Comparison of ENCODE assay signal across 9 mouse cellular contexts in genomic region chr7:111157287-111157686, GRCm38 (mm10).
DNase-seq lines count a peak whose midpoint lies in the region; ATAC-seq and TF ChIP-seq lines count a peak whose summit lies in the region.
"Had no signal": no experiment of that assay in that cellular context is flagged by ENCODE, and none has a peak within 500 bp of the region (broad histone marks: within the 10 kb centered on the region; RNA-seq: fewer than 3 reads in every experiment).

No protein-coding gene starts in this region.

- peaks cover 19% of the 10 kb centered on the region for H3K4me1 ChIP-seq in forebrain, embryonic 16.5 days (replicated peaks; ENCODE audit: control insufficient read depth, insufficient read depth, low read length)
- H3K4me1 ChIP-seq in heart, postnatal 0 days (ENCODE audit: control insufficient read depth, insufficient read depth), result peaks cover 37% of the 10 kb centered on the region

- H3K9me3 ChIP-seq in forebrain, embryonic 16.5 days (ENCODE audit: control insufficient read depth, low read length), result no peaks in the 10 kb centered on the region
- 0 out of 2 replicates have a peak, but pooled peaks cover 5% of the 10 kb centered on the region for H3K9me3 ChIP-seq in heart, postnatal 0 days (replicated peaks; ENCODE audit: control insufficient read depth, low read length)
- H3K9me3 ChIP-seq: liver, embryonic 13.5 days had no signal

- no peaks in the 10 kb centered on the region for H3K36me3 ChIP-seq in forebrain, embryonic 16.5 days (ENCODE audit: control insufficient read depth, insufficient read depth)
- H3K36me3 ChIP-seq in heart, postnatal 0 days (replicated peaks; ENCODE audit: control insufficient read depth, insufficient read depth, low read length), result no peaks in the 10 kb centered on the region
- H3K36me3 ChIP-seq: liver, embryonic 13.5 days had no signal

- WGBS in forebrain, embryonic 16.5 days, result 21% methylated on average over 6 of the region's 6 CpGs
- under 1% methylated on average over 6 of the region's 6 CpGs for WGBS in heart, postnatal 0 days

- H3K27ac ChIP-seq in forebrain, embryonic 16.5 days (ENCODE audit: low read length), result no peak overlapping the region
- peak overlapping the region; percentile 97 for H3K27ac ChIP-seq in heart, postnatal 0 days (ENCODE audit: low read depth)
- H3K27ac ChIP-seq: liver, embryonic 13.5 days had no signal

- 0 out of 2 replicates have a peak, but pooled peaks have one; percentile 40 for ATAC-seq in forebrain, embryonic 16.5 days
- peak; percentile 82 for ATAC-seq in heart, postnatal 0 days (ENCODE audit: insufficient read depth, low read depth)
- no peak for ATAC-seq in activated CD4-positive, CD25-positive, alpha-beta regulatory T cell, adult 4 months

- H3K4me2 ChIP-seq in forebrain, embryonic 16.5 days (ENCODE audit: low read length), result no peak overlapping the region
- H3K4me2 ChIP-seq in heart, postnatal 0 days (ENCODE audit: low read depth, low read length), result peak overlapping the region; percentile 33
- H3K4me2 ChIP-seq: liver, embryonic 13.5 days had no signal

- no peak overlapping the region for H3K4me3 ChIP-seq in forebrain, embryonic 16.5 days (replicated peaks; ENCODE audit: low read length)
- no peak overlapping the region for H3K4me3 ChIP-seq in heart, postnatal 0 days (ENCODE audit: low read depth, low read length)
- H3K4me3 ChIP-seq: liver, embryonic 13.5 days had no signal

- H3K9ac ChIP-seq in forebrain, embryonic 16.5 days (replicated peaks; ENCODE audit: low read depth, low read length), result no peak overlapping the region
- 0 out of 2 replicates have a peak overlapping the region, but pooled peaks have one; percentile 17 for H3K9ac ChIP-seq in heart, postnatal 0 days (replicated peaks; ENCODE audit: low read depth, low read length)
- H3K9ac ChIP-seq: liver, embryonic 13.5 days had no signal

- peak; percentile 76 for TF ChIP-seq EP300 in heart, postnatal 0 days (IDR thresholded peaks at IDR 0.05; ENCODE audit: low read depth)

- H3K27me3 ChIP-seq in forebrain, embryonic 16.5 days (replicated peaks; ENCODE audit: control insufficient read depth, insufficient read depth, low read length), result no peaks in the 10 kb centered on the region
- H3K27me3 ChIP-seq in heart, postnatal 0 days (ENCODE audit: control insufficient read depth, insufficient read depth, low read length), result no peaks in the 10 kb centered on the region

- TF ChIP-seq CTCF in heart, postnatal 0 days (IDR thresholded peaks at IDR 0.05; ENCODE audit: low read depth), result no peak

- peak; percentile 71 for DNase-seq in Muller cell, postnatal 12 days (ENCODE audit: inconsistent ontology term)
- DNase-seq in brain, adult 2 months (ENCODE audit: low read depth, low spot score), result peak; percentile 90
- DNase-seq in heart, postnatal 0 days (ENCODE audit: low spot score), result peak; percentile 89
- peak; percentile 78 for DNase-seq in layer of hippocampus, adult 9-11 months
- peak; percentile 22 for DNase-seq in neural tube, embryonic 10.5 days (ENCODE audit: extremely low spot score, low spot score)
- peak; percentile 55 to 72 for DNase-seq in urinary bladder, postnatal 36 days (ENCODE audit: low spot score in 2 of 2)
- DNase-seq: liver, embryonic 13.5 days had no signal

Comparison
In these comparisons a context has a peak if more than half of its experiments do, and no peak if none do; other contexts are left out.
1. DNase-seq: peak in every context shown above with its lines; median percentile 90 in brain, adult 2 months; 89 in heart, postnatal 0 days; 78 in layer of hippocampus, adult 9-11 months; 71 in Muller cell, postnatal 12 days; 64 in urinary bladder, postnatal 36 days; 22 in neural tube, embryonic 10.5 days.